Mouse (Mus musculus) colon, adult 2 months (tissue): ENCODE results near the gene Tgfb2. TPM values are rescaled to one million over a fixed set of nuclear protein-coding genes. Genes with fewer than 3 reads are reported as not detected.

ENCODE experiments used
- polyA plus RNA-seq: library from polyadenylated mRNA; depleted of rRNA; stranded (reverse); fragments of >200 nt; gene quantifications from 2 replicates; pipeline ENCODE4 v1.2.3, GENCODE M21; 2012; rRNA removed

Gene Tgfb2
- 1.9 and 2.3 TPM in 2 replicates for polyA plus RNA-seq

GRCm38 (mm10) chr1:186705915-186706248 lies at the start of gene Tgfb2:
TSS of gene Tgfb2 (minus strand) at chr1:186705989.

GRCm38 (mm10) chr1:186748724-186749653 lies 43.2 kb upstream of the Tgfb2 start, which contains the start of gene Rrp15:
TSS of gene Rrp15 (minus strand) at chr1:186749358.

Other genes starting within 250 kb of the Tgfb2 start
- 0.98 and 2.3 TPM in 2 replicates for gene Rrp15, start 43.4 kb upstream of the Tgfb2 start, polyA plus RNA-seq